Mouse (Mus musculus) bone marrow macrophage, adult 2 months (primary cell): ENCODE measurements around the gene Taldo1.

Source experiments
- CTCF ChIP-seq: IDR thresholded peaks from 2 replicates; pipeline ENCODE4 v1.5.1; 2012; ENCODE audit warnings: low read depth, mild to moderate bottlenecking, low read length, moderate library complexity
- POLR2A ChIP-seq: IDR thresholded peaks from 2 replicates; pipeline ENCODE4 v1.6.1; 2012; ENCODE audit warnings: mild to moderate bottlenecking, low read depth, low read length, borderline replicate concordance

GRCm38 (mm10) chr7:141369918-141370317 is 22.1 kb upstream of the Taldo1 start:
- no peak for TF ChIP-seq POLR2A
- TF ChIP-seq CTCF, result no peak
